Mouse (Mus musculus) gastrocnemius, adult 8-10 months (tissue): ENCODE results near the gene Cog8. TPM values are rescaled to one million over a fixed set of nuclear protein-coding genes. Genes with fewer than 3 reads are reported as not detected.
A peak's percentile ranks its signal among the peaks of the same experiment; 100 is the strongest.

Experiments
- DNase-seq, 2 experiments: peaks; one replicate each; pipeline ENCODE4 v3.0.0; 2022; ENCODE audit warnings: low spot score in 2 of 2
- total RNA-seq, 4 experiments: library from RNA; stranded (reverse); gene quantifications; 2 replicates each; pipeline ENCODE4 v1.2.4; 2022

Gene Cog8
- total RNA-seq, result 10 to 100 TPM; 15.8 to 21.7 (median 19.5) TPM

GRCm38 (mm10) chr8:107056076-107056972 is at the start of gene Cog8, which contains the start of gene Nip7:
Gene Cog8 (minus strand): TSS chr8:107056689.
Gene Nip7 (plus strand): TSS chr8:107056877.
- DNase-seq, result peak; percentile 94

- DNase-seq, result peak; percentile 51 to 62
These were observed 48.1 kb upstream of the Cog8 start for GRCm38 (mm10) chr8:107104547-107104946.

- no peak for DNase-seq
These were observed 44.1 kb upstream of the Cog8 start for GRCm38 (mm10) chr8:107100635-107101034.

DNA sequence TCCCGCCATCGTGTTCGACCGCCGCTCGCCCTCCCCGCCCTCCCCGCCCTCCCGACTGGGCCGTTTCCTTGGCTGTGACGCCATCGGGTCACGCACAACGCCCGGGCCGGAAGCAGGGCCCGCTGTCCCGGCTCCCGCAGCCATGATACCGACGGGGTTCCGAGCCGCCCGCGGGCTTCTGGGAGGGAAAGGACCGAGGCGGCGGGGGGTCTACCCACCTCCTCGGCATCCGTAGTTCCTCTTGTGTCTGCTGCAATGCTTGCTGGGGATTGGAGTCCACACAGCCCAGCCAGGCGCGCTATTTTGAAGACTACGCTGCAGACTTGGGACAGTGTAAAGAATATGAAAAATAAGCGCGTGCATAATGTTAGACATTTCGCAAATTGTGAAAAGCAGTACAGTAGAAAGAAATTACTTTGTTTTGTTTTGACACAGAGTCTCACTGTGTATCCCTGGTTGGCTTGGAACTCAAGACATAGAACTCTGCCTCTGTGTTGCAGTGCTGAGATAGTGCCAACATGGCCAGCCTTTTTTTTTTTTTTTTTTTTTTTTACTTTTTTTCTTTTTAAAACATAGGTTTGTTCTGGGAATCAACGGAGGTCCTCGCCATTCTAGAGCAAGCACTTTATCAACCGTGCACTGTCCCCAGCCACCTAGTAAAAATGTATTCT is 40.0 kb upstream of the Cog8 start, which contains the start of gene Terf2:
Gene Terf2 (minus strand): TSS at position 182 of the 671 bp plus-strand sequence.
- peak; percentile 91 to 93 for DNase-seq

GRCm38 (mm10) chr8:107095717-107096365 is 39.4 kb upstream of the Cog8 start:
- no peak for DNase-seq

DNA sequence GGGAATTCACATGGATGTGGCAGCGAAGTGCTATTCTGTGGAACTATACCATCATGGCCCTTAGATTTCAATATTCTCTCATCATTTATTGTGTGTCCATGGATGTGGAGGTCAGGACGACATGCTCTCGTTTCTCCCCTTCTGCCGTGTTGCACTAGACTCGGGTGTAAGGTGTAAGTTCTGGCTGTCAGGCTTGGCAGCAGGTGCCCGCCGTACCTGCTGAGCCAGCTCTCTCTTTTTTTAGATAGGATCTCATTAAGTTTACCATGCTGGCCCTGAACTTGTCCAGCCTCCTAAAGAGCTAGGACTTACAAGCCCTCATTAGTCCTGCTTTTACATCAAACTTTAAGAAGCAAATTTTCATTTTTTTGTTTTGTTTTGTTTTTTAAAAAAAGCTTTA is 34.0 kb upstream of the Cog8 start:
- peak; percentile 30 to 59 for DNase-seq

DNA sequence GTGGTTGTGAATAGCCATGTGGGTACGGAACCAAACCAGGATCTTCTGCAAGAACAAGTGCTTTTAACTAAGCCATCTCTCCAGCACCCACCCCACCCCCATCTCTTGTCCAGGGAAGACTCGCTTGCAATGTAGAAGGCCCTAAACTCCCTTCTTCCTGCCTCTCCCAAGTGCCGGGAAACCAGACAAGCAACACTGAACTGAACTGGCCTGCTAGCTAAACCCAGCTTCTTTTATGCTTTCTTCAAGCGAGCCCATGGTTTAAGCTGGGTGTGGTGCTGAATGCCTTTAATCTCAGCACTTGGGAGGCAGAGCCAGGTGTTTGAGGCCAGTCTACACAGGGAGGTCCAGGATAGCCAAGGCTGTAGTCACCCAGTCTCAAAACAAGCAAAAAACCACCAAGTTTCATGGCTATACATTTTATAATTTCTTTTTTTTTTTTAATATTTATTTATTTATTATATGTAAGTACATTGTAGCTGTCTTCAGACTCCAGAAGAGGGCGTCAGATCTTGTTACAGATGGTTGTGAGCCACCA is 32.1 kb upstream of the Cog8 start:
- no peak for DNase-seq

DNA sequence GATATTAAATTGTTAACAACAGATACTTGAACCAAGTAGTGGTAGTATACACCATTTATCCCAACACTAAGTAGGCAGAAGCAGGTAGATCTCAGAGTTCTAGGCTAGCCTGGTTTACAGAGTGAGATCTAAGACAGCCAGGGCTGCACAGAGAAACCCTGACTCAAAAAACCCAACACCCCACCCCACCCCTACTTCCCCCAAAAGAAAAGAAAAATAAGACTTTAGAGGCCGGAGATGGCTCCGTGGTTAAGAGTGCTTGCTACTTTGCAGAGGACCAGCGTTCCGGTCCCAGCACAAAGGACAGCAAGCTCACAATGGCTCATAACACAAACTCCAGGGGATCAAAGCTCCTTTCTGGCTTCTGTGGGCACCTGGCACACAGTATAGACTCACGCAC is 29.5 kb upstream of the Cog8 start:
- no peak for DNase-seq

DNA sequence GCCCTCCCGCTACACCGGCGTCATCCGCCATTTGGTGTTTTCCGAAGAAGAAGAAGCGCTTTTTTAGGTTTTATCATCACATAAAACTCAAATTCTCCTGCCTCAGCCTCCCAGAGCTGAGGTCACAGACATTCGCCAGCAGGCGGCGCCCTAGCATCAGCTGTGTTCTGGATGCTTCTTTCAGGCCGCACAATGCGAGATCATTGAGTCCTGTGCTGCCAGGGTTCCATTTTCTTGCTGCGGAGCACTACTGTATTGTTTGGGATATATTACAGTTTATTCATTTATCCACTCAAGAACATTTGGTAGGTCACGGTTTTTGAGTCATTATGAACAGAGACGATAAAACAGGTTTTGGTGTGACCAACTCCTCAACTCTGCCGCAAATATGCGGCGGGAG is 28.9 kb upstream of the Cog8 start:
- DNase-seq, result no peak

DNA sequence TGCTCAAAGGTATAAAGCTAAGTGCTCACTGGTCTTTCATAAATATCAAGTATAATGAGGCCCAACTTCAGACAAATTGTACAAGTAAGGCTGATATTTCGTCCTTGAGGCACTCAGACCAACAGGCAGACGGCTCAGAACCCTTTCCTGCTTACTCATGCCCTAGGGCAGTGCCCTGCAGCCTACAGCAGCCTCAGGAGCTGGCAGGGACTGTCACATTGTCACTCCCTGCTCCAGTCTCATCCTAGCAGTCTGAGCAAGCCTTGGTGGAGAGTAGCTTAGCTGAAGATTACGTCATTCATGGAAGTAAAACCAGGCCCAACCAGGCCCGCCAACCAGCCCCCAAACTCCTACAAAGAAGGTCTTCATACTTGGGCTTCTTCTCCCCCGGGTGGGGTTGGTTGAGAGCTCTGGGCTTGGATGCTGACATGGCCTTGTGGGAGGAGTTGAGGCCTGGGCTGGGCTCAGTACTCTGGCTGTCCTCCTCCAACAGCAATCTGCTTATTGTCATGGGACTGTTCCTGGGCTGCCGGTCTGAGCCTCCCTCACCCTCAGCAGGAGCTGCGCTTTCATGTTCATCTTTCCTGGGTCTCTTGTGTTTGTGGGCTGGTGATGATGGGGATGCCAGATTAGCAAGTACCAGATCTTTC is 19.9 kb upstream of the Cog8 start:
- no peak for DNase-seq

DNA sequence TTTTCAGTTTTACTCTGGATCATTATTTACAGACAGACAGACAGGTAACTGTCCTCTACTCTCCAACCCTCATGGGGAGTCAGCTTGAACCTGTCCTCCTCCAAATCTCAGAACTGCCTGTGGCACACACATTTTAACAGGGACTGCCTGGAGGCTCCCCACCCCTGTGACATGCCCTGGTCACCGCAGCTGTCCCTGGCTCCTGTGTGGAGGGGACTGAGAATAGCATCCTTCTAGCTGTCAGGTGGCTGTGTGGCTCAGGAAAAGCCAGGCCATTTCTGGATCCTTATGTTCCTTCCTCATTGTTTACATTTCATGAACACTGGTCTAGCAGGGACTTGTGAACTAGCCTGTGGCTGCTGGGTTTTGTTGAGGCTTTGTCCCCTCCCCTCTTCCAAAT is 17.6 kb upstream of the Cog8 start:
- no peak for DNase-seq

DNA sequence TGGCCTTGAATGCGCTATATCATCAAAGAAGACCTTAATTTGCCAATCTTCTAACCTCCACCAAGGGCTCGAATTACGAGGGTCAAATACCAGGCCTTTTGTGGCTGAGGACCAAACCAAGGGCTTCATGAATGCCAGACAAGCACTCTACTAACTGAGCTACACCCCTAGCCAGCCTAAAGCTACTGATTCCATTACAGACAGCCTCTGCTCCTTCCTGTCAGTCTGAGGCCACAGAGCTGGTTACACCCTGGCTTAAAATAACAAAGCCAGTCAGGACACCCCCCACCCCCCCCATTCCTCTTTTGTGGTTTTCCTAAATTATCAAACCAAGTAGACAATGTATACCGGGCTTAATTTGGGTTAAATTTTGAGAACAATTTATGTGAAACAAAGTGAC is 17.2 kb upstream of the Cog8 start:
- no peak for DNase-seq

- no peak for DNase-seq
These were observed 9.3 kb upstream of the Cog8 start, which contains the start of gene Tmed6 for GRCm38 (mm10) chr8:107065511-107066496. Gene Tmed6 (minus strand): TSS chr8:107065644.

DNA sequence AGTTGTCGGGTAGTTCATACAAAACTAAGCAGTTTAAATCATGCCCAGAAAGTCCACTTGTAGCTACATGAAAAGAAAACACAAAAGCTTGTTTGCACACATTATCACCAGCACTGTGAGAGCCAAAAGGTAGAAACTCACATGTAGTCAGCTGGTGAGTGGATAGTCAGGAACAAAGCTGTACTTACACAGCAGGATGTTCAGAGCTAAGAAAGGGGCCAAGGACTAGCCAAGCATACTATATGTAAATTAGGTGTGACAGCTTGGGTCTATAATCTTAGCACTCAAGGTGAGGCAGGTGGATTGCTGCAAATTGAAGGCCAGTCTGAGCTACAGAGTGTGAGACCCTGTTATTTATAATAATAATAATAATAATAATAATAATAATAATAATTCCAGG is 6.1 kb upstream of the Cog8 start:
- no peak for DNase-seq

DNA sequence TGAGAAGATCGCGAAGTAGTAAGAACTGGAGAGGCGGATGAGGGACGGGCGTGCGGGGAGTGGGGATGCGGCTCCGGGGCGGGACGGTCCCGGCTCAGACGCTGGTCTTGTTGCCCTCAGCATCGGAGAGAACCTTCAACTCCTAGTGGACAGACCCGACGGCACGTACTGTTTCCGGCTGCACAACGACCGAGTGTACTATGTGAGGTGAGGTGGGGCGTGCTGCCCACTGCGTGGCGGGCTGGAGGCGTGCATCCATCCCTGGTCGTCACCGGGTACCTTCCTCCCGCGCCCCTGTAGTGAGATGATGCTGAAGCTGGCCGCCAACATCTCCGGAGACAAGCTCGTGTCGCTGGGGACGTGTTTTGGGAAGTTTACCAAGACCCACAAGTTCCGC is 482 bp upstream of the Cog8 start:
- DNase-seq, result no peak

GRCm38 (mm10) chr8:107052046-107052445 is 4.4 kb downstream of the Cog8 start:
- DNase-seq, result no peak

- no peak for DNase-seq
These were observed 7.0 kb downstream of the Cog8 start for GRCm38 (mm10) chr8:107049480-107049879.

DNA sequence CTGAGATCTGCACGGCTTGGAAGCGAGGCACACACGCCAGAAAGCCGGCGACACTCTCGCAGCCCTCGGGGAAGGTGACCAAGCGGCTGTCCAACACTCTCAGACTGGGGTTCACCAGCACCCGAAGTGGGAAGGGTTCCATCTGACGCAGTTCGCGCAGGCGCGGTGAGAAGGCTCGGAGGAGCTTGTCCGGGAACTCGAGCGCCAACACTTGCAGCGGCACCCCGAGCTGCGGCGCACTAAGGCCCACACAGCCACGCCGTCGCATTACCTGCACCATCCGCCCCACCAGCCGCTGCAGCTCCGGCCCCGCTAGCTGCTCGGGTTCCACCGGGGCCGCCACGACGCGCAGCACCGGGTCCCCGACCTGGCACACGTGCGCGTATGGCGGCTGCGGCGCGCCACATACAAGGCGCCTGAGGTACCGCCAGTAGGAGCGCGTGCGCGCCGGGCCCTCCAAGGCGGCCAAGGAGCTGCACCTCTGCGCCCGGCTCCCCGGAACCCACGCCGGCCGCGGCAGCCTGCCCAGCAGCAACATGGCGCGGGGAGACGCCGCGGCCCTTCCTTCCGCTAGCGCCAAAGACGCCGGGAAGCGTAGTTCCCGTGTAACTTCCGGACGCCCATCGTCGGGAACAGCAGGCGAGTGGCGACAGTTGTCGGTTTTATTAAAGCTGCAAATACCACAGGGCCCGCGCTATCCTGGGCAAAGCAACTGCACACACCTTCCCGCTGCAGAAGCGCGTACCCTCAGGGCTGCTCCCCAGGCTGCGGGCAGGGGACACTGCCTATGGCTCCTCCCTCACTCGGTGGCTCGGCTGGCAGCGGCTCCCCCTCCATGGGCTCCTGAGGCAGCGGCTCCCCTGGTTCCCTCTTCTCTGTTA is 8.2 kb downstream of the Cog8 start, which contains the start of gene Pdf:
Gene Pdf (minus strand): TSS at position 554 of the 881 bp plus-strand sequence.
- peak; percentile 56 to 71 for DNase-seq

- DNase-seq, result no peak
These were observed 9.5 kb downstream of the Cog8 start for GRCm38 (mm10) chr8:107046976-107047375.
